Mouse (Mus musculus) kidney, postnatal 25 days (tissue): Measurements from ENCODE around the gene Zfp808.
"Not testable (repeated sequence)": the region's sequence is repeated elsewhere in the genome, so short reads cannot be mapped to it uniquely, and the experiment has no call there.

Experiments used
- DNase-seq, 2 experiments: peaks; one replicate each; pipeline ENCODE4 v3.0.0; 2021; ENCODE audit warnings: mixed read lengths in 2 of 2

Zfp808 gene

GRCm38 (mm10) chr13:62129432-62130171, at the start of gene Zfp808:
TSS of gene Zfp808 (plus strand) at chr13:62129886.
- peak; percentile 39 to 77 for DNase-seq

DNA sequence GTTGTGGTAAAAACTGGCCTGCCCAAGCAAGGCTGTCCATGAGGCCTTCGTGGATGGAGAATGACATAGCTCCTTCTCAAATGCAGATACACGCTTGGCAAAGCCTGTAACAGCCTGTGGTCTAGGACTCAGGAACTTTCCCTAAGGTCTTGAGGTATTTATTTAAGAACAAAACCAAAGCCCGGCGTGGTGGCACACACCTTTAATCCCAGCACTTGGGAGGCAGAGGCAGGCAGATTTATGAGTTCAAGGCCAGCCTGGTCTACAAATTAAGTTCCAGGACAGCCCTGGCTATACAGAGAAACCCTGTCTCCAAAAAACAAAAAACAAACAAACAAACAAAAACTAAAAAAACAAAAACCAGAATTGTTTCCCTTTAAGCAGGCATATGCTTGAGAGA, 30.9 kb upstream of the Zfp808 start:
- DNase-seq, result not testable (repeated sequence)

- not testable (repeated sequence) for DNase-seq
Measured at GRCm38 (mm10) chr13:62099454-62099853, 30.2 kb upstream of the Zfp808 start.

DNA sequence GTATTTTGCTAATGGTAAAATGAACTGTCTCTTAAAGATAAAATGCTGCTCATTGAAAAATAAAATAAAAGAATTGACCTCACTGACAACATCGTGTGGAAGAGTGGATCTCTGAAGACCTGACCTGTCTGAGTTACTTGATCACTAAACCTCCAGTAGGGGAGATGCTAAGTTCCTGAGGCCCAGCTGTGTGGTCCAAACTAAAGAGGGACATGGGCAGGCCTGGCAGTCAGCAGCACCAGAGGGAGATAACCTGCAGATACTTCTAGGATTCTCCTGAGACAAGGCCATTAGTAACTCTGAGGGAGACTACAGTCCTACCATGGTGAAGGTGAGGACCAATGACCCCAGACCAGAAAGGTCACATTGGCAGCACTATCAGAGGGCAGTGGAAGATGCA, 27.3 kb upstream of the Zfp808 start:
- DNase-seq, result not testable (repeated sequence)

- not testable (repeated sequence) for DNase-seq
Measured at GRCm38 (mm10) chr13:62115861-62116260, 13.8 kb upstream of the Zfp808 start.

GRCm38 (mm10) chr13:62121578-62121977, 8.1 kb upstream of the Zfp808 start:
- not testable (repeated sequence) for DNase-seq

DNA sequence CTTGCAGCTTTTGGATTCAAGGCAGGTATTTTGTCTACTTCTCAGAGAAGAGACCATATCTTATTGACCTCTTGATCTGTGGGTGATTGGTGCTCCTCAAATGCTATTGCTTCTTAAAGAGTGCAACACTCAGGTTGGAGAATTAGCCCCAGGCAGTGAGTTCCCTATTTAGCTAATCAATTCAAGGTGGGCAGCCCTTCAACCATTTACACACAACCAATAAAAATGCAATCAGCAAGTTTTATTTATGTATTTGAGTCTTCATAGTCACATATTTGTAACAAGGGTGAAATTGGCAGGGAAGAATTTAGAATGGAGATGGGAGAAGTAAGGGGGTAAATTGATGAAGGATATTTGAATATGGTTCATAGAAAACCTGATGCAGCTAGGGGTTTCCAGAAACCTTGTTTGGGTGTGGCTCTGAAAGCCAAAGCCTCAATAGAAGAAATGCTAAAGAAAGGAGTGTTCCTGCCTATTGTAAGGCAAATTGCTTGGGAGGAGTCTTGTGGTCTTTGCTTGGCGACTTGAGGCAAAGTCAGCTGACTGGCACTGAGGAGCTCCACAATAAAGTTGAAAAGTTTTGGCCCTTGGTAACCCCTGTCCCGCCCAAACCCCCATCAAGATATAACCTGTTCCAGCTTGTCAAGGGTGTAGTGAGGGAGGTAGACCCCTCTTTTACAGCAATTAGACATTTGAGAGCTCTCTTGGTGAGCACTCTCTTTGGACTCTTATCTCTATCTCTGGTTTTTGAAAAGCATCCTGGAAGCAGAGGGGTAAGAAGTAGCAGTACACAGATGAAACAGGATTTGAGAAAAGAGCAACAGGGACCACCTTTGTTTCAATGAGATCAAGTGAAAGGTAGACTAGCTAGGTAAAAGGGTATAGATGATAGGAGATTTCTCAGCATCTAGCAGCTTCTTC, 52.4 kb downstream of the Zfp808 start:
- DNase-seq, result not testable (repeated sequence)

DNA sequence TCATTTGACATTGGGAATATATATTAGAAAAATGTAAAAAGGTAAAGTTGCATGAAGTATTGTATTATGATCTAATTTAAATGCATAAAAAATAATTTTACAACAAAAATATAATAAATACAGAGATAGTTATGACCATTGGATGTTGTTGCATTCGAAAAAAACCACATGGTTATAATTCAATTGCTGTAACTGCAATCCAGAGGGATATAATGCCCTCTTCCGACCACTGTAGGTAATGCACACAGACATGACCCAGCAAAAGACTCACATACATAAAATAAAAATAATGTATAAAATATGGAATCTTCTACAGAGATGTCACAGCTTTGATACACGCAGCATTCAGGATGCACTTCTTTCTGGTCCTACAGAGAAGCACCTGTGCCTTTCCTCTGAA, 115.6 kb downstream of the Zfp808 start:
- no peak for DNase-seq

- not testable (repeated sequence) for DNase-seq
Measured at GRCm38 (mm10) chr13:62255226-62255625, 125.5 kb downstream of the Zfp808 start.

DNA sequence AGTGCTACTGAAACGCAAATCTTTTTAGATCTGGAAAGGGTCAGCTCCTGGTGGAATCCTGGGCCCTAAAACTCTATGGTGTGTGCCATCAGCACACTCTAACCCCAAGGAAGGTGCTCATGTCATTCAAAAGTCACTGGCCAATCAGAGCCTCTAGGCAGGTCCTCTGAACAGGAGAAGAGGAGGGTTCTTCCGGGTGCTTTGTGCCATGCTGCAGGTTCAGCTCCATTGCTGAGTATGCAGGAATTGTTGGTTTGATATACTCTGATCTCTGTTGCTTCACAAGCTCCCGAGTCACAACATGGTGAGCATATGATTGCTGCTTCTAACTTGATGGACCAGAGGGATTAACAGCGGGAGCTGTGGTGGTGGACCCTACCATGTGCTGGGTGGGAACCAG, 133.7 kb downstream of the Zfp808 start:
- no peak for DNase-seq
